ENCODE assay signal across 18 mouse cellular contexts in genomic region chr13:52949211-52949610, GRCm38 (mm10).
"Had no signal": no experiment of that assay in that cellular context is flagged by ENCODE, and none has a peak within 500 bp of the region (broad histone marks: within the 10 kb centered on the region; RNA-seq: fewer than 3 reads in every experiment).

No protein-coding gene starts in this region.

- H3K27ac ChIP-seq: liver, embryonic 14.5 days; macrophage; midbrain, embryonic 12.5 days; neural tube, embryonic 12.5 days had no signal

- H3K36me3 ChIP-seq: midbrain, embryonic 12.5 days; neural tube, embryonic 12.5 days had no signal

- H3K9me3 ChIP-seq: midbrain, embryonic 12.5 days; neural tube, embryonic 12.5 days had no signal

- H3K4me2 ChIP-seq: lung, embryonic 14.5 days; midbrain, embryonic 12.5 days; neural tube, embryonic 12.5 days had no signal

- H3K9ac ChIP-seq: liver, embryonic 14.5 days; lung, embryonic 14.5 days; midbrain, embryonic 12.5 days; neural tube, embryonic 12.5 days had no signal

- DNase-seq: lung, adult 18-20 months; lung, embryonic 14.5 days; lung, postnatal 10 days; lung, postnatal 36 days; midbrain, embryonic 14.5 days; retina, postnatal 1 day; right cerebral cortex, adult 18-20 months; right cerebral cortex, postnatal 25 days; right cerebral cortex, postnatal 4 days; spleen, adult 18-20 months; thymus, adult 2 months; thymus, postnatal 14 days; thymus, postnatal 36 days had no signal

- H3K27me3 ChIP-seq: midbrain, embryonic 12.5 days; neural tube, embryonic 12.5 days had no signal

- H3K4me3 ChIP-seq: megakaryocyte, embryonic 14.5 days; midbrain, embryonic 12.5 days; neural tube, embryonic 12.5 days had no signal

- H3K4me1 ChIP-seq: midbrain, embryonic 12.5 days; neural tube, embryonic 12.5 days had no signal
